Mouse (Mus musculus) midbrain, postnatal 0 days (tissue): ENCODE results near the gene A630095N17Rik. TPM values are rescaled to one million over a fixed set of nuclear protein-coding genes. Genes with fewer than 3 reads are reported as not detected.
A peak's percentile ranks its signal among the peaks of the same experiment; 100 is the strongest.

ENCODE experiments used
- ATAC-seq: fragments of 200-750 bp; cut with Nextera tagmentation; 2 replicates; pipeline ENCODE4 v1.8.0; 2017; ENCODE audit warnings: moderate number of reproducible peaks, mild to moderate bottlenecking, moderate TSS enrichment, moderate library complexity; ENCODE audit not compliant: low FRiP score
- DNase-seq: peaks from one replicate; pipeline ENCODE4 v3.0.0-alpha.2; 2015; ENCODE audit warnings: low spot score
- H3K27ac ChIP-seq: fragments of 300-500 bp; sonication (generic); 2 replicates; pipeline ENCODE4 v1.5.1; 2014; ENCODE audit warnings: low read depth, mild to moderate bottlenecking, low read length, mixed read lengths
- H3K27me3 ChIP-seq: fragments of 300-500 bp; sonication (generic); 2 replicates; pipeline ENCODE4 v1.6.1; 2014; ENCODE audit warnings: low read length, control low read depth, mixed read lengths; ENCODE audit not compliant: insufficient read depth
- H3K36me3 ChIP-seq: fragments of 300-500 bp; sonication (generic); 2 replicates; pipeline ENCODE4 v1.6.1; 2014; ENCODE audit warnings: low read length, control low read depth, mixed read lengths; ENCODE audit not compliant: insufficient read depth
- H3K4me1 ChIP-seq: fragments of 300-500 bp; sonication (generic); 2 replicates; pipeline ENCODE4 v1.6.1; 2014; ENCODE audit warnings: mild to moderate bottlenecking, control low read depth, antibody characterized with exemption, low read length, mixed read lengths; ENCODE audit not compliant: insufficient read depth
- H3K4me2 ChIP-seq: fragments of 300-500 bp; sonication (generic); 2 replicates; pipeline ENCODE4 v1.6.1; 2014; ENCODE audit warnings: low read depth, mild to moderate bottlenecking, low read length, mixed read lengths; ENCODE audit not compliant: poor library complexity, severe bottlenecking
- H3K4me3 ChIP-seq: fragments of 300-500 bp; sonication (generic); 2 replicates; pipeline ENCODE4 v1.5.1; 2014; ENCODE audit warnings: low read depth, mild to moderate bottlenecking, low read length, moderate library complexity
- H3K9ac ChIP-seq: fragments of 300-500 bp; sonication (generic); replicated peaks from 2 replicates; pipeline ENCODE4 v1.6.1; 2014; ENCODE audit warnings: mild to moderate bottlenecking, low read length, moderate library complexity, mixed read lengths; ENCODE audit not compliant: poor library complexity, severe bottlenecking
- H3K9me3 ChIP-seq: fragments of 300-500 bp; sonication (generic); 2 replicates; pipeline ENCODE4 v1.6.1; 2016; ENCODE audit warnings: low read length, control low read depth
- CTCF ChIP-seq: IDR thresholded peaks from 2 replicates; pipeline ENCODE4 v1.5.1; 2016; ENCODE audit warnings: antibody characterized with exemption, mild to moderate bottlenecking
- WGBS: fragments of 180-500 bp; shearing (Covaris S2); extraction: QIAGEN DNeasy Blood & Tissue Kit; methylation state at CpG from one replicate; pipeline ENCODE4 v1.1.7; 2014; 5-methylcytosine and 5-hydroxymethylcytosine counted together
- microRNA-seq: library from miRNA; unstranded; fragments of <30 nt; microRNA quantifications from one replicate; pipeline ENCODE4, GENCODE M21; 2016; ENCODE audit warnings: borderline number of aligned reads
- polyA plus RNA-seq: library from polyadenylated mRNA; unstranded; fragments of >200 nt; fragmentation: Nextera tagmentation; extraction: Ambion mirVana; gene quantifications from 2 replicates; pipeline ENCODE4 v1.2.1, GENCODE M21; 2015
- total RNA-seq: library from RNA; depleted of rRNA; stranded (reverse); fragments of >200 nt; gene quantifications from 2 replicates; pipeline ENCODE4 v1.2.3, GENCODE M21; 2014; rRNA removed

Gene A630095N17Rik
- total and polyA plus RNA-seq, 2 experiments from 2014 or later, result not detected

DNA sequence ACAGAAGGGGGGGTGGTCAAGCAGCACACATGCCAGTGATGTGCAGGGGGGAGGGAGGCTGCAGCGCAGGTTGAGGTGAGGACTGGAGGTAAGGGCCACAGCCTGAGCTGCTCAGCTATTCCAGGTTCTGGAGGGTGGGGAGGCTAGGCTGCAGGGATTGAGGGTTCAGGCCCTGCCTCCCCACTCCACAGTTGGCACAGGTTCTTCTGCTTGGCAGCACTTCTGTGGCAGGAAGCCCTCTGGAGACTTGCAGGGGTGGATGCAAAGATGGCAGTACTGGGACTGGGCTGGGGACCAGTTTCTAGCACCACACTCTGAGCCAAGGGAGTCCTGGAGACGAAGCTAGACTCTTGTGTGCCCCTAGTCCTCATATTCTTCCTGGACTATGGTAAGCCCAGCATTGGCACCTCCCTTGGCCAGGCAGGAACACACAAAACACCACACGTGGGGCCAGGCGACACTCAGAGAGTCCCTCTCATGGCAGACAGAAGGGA, 50.5 kb downstream of the A630095N17Rik start:
- Histone ChIP-seq H3K4me3 (no peak overlapping the region), H3K36me3 (peaks cover 65% of the 10 kb centered on the region), H3K4me1 (no peaks in the 10 kb centered on the region), H3K9ac (no peak overlapping the region), H3K9me3 (no peaks in the 10 kb centered on the region), H3K27ac (no peak overlapping the region), H3K4me2 (no peak overlapping the region), H3K27me3 (no peaks in the 10 kb centered on the region)
- no peak for DNase-seq
- no peak for TF ChIP-seq CTCF
- 83% methylated on average over 4 of the region's 4 CpGs for WGBS
- ATAC-seq, result no peak

DNA sequence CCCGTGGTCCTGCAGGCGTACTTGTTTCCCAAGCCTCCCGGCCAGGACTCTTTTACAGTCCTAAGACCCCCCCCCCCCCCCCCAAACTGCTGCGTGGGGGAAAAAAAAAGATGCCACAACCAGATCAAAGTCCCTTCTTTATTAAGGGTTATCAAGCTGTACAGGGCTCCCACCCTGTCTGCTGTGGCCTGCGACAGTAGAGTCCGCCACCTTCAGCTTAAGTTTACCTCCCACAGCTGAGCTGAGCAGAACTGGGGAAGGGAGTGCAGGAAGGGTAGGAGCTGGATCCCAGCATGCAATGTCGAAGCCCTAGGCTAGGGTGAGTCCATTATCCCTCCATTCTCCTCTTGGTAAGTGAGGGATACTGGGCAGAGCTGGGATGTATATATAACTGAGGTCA, 51.2 kb downstream of the A630095N17Rik start:
- no peak overlapping the region for H3K9ac ChIP-seq
- H3K4me1 ChIP-seq, result no peaks in the 10 kb centered on the region
- peaks cover 65% of the 10 kb centered on the region for H3K36me3 ChIP-seq
- DNase-seq, result no peak
- H3K4me3 ChIP-seq, result peak overlapping the region; percentile 52
- no peaks in the 10 kb centered on the region for H3K27me3 ChIP-seq
- H3K27ac ChIP-seq, result no peak overlapping the region
- WGBS, result 35% methylated on average over 7 of the region's 7 CpGs
- no peak for TF ChIP-seq CTCF
- no peak for ATAC-seq
- H3K4me2 ChIP-seq, result peak overlapping the region; percentile 80
- H3K9me3 ChIP-seq, result no peaks in the 10 kb centered on the region

DNA sequence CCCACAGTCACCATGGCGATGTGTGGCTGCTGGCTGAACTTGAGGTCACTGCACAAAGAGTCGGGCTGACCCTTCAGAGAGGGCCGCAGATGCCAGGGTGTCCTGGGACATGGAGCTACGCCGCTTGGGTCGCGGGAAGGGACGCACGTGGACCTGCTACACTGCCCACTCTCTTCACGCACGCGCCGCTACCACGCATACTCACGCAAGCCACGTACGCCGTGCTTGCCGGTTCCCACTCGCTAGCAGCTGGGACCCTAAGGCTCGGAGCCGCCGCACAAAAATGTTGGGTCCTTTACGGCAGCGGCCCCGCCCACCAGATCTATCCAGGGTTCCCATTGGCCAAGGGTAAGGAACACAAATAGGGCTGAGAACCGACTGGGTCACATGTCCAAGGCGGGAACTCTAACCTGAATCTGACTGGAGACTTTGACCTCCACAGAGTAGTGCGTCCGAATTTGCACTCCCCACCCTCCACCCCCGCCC, 51.8 kb downstream of the A630095N17Rik start, which contains the start of gene Abcb6:
Abcb6 (minus strand) TSS at position 288 of the 486 bp plus-strand sequence.
- TF ChIP-seq CTCF, result peak; percentile 18
- H3K27ac ChIP-seq, result 0 out of 2 replicates have a peak within 1 kb of the TSS, but pooled peaks have one; percentile 8
- WGBS, result 0% methylated on average over 31 of the region's 31 CpGs

DNA sequence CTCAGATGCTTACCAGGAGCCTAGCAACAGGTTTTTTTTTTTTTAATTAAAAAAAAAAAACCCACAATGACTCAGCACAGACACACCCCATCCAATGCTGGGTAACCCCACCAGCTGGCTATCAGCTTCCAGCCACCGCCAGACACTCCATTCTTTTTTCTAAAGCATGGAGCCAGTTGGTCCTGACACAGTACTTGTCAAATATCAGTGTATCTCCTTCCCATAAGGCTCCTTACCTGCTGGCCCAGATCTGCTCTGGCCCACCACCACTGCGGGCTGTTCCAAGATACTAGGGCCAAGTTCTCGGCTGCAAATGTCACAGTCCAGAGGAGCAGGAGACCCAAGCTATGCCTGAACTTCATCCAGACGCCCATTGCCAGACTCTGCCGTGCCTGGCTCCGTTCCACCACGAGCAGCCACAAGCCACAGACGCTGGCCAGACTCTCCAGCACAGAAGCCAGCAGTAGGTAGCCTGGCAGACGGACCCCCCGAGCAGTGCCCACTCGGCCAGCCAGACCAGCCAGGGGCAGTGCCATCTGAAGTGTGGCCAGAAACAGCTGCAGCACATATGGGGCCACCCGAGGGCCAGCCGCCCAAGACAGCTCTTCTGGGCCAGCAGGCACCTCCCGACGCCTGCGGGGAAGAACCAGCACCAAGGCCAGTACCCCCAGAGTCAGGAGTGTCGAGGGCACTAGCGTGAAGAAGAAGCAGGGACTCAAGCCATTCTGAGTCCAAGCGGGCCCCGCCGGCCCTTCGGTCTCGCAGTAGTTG, 52.4 kb downstream of the A630095N17Rik start:
- Histone ChIP-seq H3K36me3 (peaks cover 64% of the 10 kb centered on the region), H3K9ac (peak overlapping the region; percentile 61), H3K27ac (0 out of 2 replicates have a peak overlapping the region, but pooled peaks have one; percentile 8), H3K4me1 (no peaks in the 10 kb centered on the region), H3K27me3 (no peaks in the 10 kb centered on the region), H3K4me2 (peak overlapping the region; percentile 80), H3K4me3 (peak overlapping the region; percentile 52), H3K9me3 (no peaks in the 10 kb centered on the region)
- DNase-seq, result peak; percentile 78
- peak; percentile 35 for ATAC-seq
- TF ChIP-seq CTCF, result no peak
- WGBS, result 7% methylated on average over 23 of the region's 23 CpGs

More for the DNA sequence above, 51.8 kb downstream of the A630095N17Rik start, which contains the start of gene Abcb6:
- ATAC-seq (peak; percentile 93), DNase-seq (peak; percentile 96)
- Histone ChIP-seq H3K4me2 (peak within 1 kb of the TSS; percentile 80), H3K4me1 (no peaks in the 10 kb centered on the region), H3K36me3 (peaks cover 64% of the 10 kb centered on the region), H3K27me3 (no peaks in the 10 kb centered on the region), H3K9me3 (no peaks in the 10 kb centered on the region), H3K4me3 (peak within 1 kb of the TSS; percentile 52), H3K9ac (peak within 1 kb of the TSS; percentile 61)

Small RNAs within 50 kb of the gene (microRNA-seq; reads per million reads assigned to microRNA genes)
- not detected for gene Gm27943

Other genes starting within 250 kb of the A630095N17Rik start
- 1.8 and 2.4 TPM in 2 replicates for gene Nhej1, start 106.9 kb downstream of the A630095N17Rik start, total RNA-seq
- gene Nhej1, start 106.9 kb downstream of the A630095N17Rik start, polyA plus RNA-seq, result 2.9 and 3.4 TPM in 2 replicates
- not detected in 2 replicates for gene Slc23a3, start 98.2 kb downstream of the A630095N17Rik start, total RNA-seq
- not detected in 2 replicates for gene Slc23a3, start 98.2 kb downstream of the A630095N17Rik start, polyA plus RNA-seq
- 50.5 and 51.4 TPM in 2 replicates for gene Cnppd1, start 89.4 kb downstream of the A630095N17Rik start, total RNA-seq
- 48.4 and 50.2 TPM in 2 replicates for gene Cnppd1, start 89.4 kb downstream of the A630095N17Rik start, polyA plus RNA-seq
- gene Retreg2, start 89.3 kb downstream of the A630095N17Rik start, total RNA-seq, result 220 and 228 TPM in 2 replicates
- 145 TPM in 2 replicates for gene Retreg2, start 89.3 kb downstream of the A630095N17Rik start, polyA plus RNA-seq
- 28.5 and 38.4 TPM in 2 replicates for gene Zfand2b, start 63.5 kb downstream of the A630095N17Rik start, total RNA-seq
- 41.1 and 42.5 TPM in 2 replicates for gene Zfand2b, start 63.5 kb downstream of the A630095N17Rik start, polyA plus RNA-seq
- gene Abcb6, start 51.7 kb downstream of the A630095N17Rik start, total RNA-seq, result 43.5 and 44.6 TPM in 2 replicates
- 46.7 and 49.1 TPM in 2 replicates for gene Abcb6, start 51.7 kb downstream of the A630095N17Rik start, polyA plus RNA-seq
- gene Ankzf1, start 40.0 kb downstream of the A630095N17Rik start, total RNA-seq, result 20.1 and 27.7 TPM in 2 replicates
- gene Ankzf1, start 40.0 kb downstream of the A630095N17Rik start, polyA plus RNA-seq, result 15.7 and 17.0 TPM in 2 replicates
- 97.0 and 135 TPM in 2 replicates for gene Atg9a, start 39.9 kb downstream of the A630095N17Rik start, total RNA-seq
- 71.8 and 75.6 TPM in 2 replicates for gene Atg9a, start 39.9 kb downstream of the A630095N17Rik start, polyA plus RNA-seq
- 18.3 and 25.6 TPM in 2 replicates for gene Glb1l, start 21.3 kb downstream of the A630095N17Rik start, total RNA-seq
- gene Glb1l, start 21.3 kb downstream of the A630095N17Rik start, polyA plus RNA-seq, result 18.2 and 18.4 TPM in 2 replicates
- gene Stk16, start 21.3 kb downstream of the A630095N17Rik start, total RNA-seq, result 98.8 and 130 TPM in 2 replicates
- gene Stk16, start 21.3 kb downstream of the A630095N17Rik start, polyA plus RNA-seq, result 111 and 113 TPM in 2 replicates
- 99.2 and 165 TPM in 2 replicates for gene Tuba4a, start 12.2 kb downstream of the A630095N17Rik start, total RNA-seq
- gene Tuba4a, start 12.2 kb downstream of the A630095N17Rik start, polyA plus RNA-seq, result 87.0 and 115 TPM in 2 replicates
- gene Dnajb2, start 4.3 kb upstream of the A630095N17Rik start, total RNA-seq, result 43.6 and 46.7 TPM in 2 replicates
- gene Dnajb2, start 4.3 kb upstream of the A630095N17Rik start, polyA plus RNA-seq, result 61.7 and 65.1 TPM in 2 replicates
- 116 and 127 TPM in 2 replicates for gene Ptprn, start 32.4 kb upstream of the A630095N17Rik start, total RNA-seq
- gene Ptprn, start 32.4 kb upstream of the A630095N17Rik start, polyA plus RNA-seq, result 51.4 and 52.2 TPM in 2 replicates
- 302 and 332 TPM in 2 replicates for gene Resp18, start 46.3 kb upstream of the A630095N17Rik start, total RNA-seq
- 409 and 416 TPM in 2 replicates for gene Resp18, start 46.3 kb upstream of the A630095N17Rik start, polyA plus RNA-seq
- gene Dnpep, start 85.9 kb upstream of the A630095N17Rik start, total RNA-seq, result 145 TPM in 2 replicates
- gene Dnpep, start 85.9 kb upstream of the A630095N17Rik start, polyA plus RNA-seq, result 128 and 139 TPM in 2 replicates
- gene Des, start 128.2 kb upstream of the A630095N17Rik start, total RNA-seq, result 1.9 and 2.6 TPM in 2 replicates
- gene Des, start 128.2 kb upstream of the A630095N17Rik start, polyA plus RNA-seq, result 1.4 and 1.6 TPM in 2 replicates
- gene Speg, start 143.2 kb upstream of the A630095N17Rik start, total RNA-seq, result 62.9 and 70.6 TPM in 2 replicates
- gene Speg, start 143.2 kb upstream of the A630095N17Rik start, polyA plus RNA-seq, result 22.0 and 23.7 TPM in 2 replicates
- 77.1 and 94.9 TPM in 2 replicates for gene Gmppa, start 203.8 kb upstream of the A630095N17Rik start, total RNA-seq
- 67.4 and 76.1 TPM in 2 replicates for gene Gmppa, start 203.8 kb upstream of the A630095N17Rik start, polyA plus RNA-seq
- 180 and 188 TPM in 2 replicates for gene Asic4, start 218.3 kb upstream of the A630095N17Rik start, total RNA-seq
- 54.8 and 60.0 TPM in 2 replicates for gene Asic4, start 218.3 kb upstream of the A630095N17Rik start, polyA plus RNA-seq
- gene Chpf, start 247.2 kb upstream of the A630095N17Rik start, total RNA-seq, result 125 and 132 TPM in 2 replicates
- gene Chpf, start 247.2 kb upstream of the A630095N17Rik start, polyA plus RNA-seq, result 60.0 and 60.8 TPM in 2 replicates
- 52.4 and 57.8 TPM in 2 replicates for gene Tmem198, start 247.4 kb upstream of the A630095N17Rik start, total RNA-seq
- 49.4 and 50.4 TPM in 2 replicates for gene Tmem198, start 247.4 kb upstream of the A630095N17Rik start, polyA plus RNA-seq